Mouse (Mus musculus) olfactory bulb, adult 2 months (tissue): Measurements from ENCODE around the gene Brf1. TPM values are rescaled to one million over a fixed set of nuclear protein-coding genes. Genes with fewer than 3 reads are reported as not detected.

ENCODE experiments used
- H3K27ac ChIP-seq: fragments of 200-500 bp; 2 replicates; pipeline ENCODE4 v1.5.1; 2012; ENCODE audit warnings: low read depth, low read length; ENCODE audit not compliant: insufficient read depth
- H3K4me1 ChIP-seq: fragments of 200-500 bp; 2 replicates; pipeline ENCODE4 v1.6.1; 2012; ENCODE audit warnings: low read length; ENCODE audit not compliant: control insufficient read depth, insufficient read depth
- H3K4me3 ChIP-seq: fragments of 200-500 bp; 2 replicates; pipeline ENCODE4 v1.5.1; 2012; ENCODE audit warnings: mild to moderate bottlenecking, low read depth, low read length, moderate library complexity; ENCODE audit not compliant: insufficient read depth
- CTCF ChIP-seq: fragments of 200-500 bp; IDR thresholded peaks from 2 replicates; pipeline ENCODE4 v1.5.1; 2012; ENCODE audit warnings: low read depth, mild to moderate bottlenecking, low read length, moderate library complexity; ENCODE audit not compliant: insufficient read depth
- POLR2A ChIP-seq: fragments of 200-500 bp; IDR thresholded peaks from 2 replicates; pipeline ENCODE4 v1.6.1; 2012; ENCODE audit warnings: mild to moderate bottlenecking, low read depth, low read length, moderate library complexity; ENCODE audit not compliant: insufficient read depth
- WGBS: fragments of 180-500 bp; shearing (Covaris S2); methylation state at CpG from one replicate; pipeline ENCODE4 v1.1.7; 2018; 5-methylcytosine and 5-hydroxymethylcytosine counted together
- polyA plus RNA-seq: library from polyadenylated mRNA; stranded (reverse); fragments of >200 nt; gene quantifications from 2 replicates; pipeline ENCODE4 v1.2.4, GENCODE M21; 2012; ENCODE audit warnings: low replicate concordance; ENCODE audit not compliant: missing spikeins, insufficient read depth, insufficient read length

The Brf1 gene
- polyA plus RNA-seq, 1 experiment = not detected

DNA sequence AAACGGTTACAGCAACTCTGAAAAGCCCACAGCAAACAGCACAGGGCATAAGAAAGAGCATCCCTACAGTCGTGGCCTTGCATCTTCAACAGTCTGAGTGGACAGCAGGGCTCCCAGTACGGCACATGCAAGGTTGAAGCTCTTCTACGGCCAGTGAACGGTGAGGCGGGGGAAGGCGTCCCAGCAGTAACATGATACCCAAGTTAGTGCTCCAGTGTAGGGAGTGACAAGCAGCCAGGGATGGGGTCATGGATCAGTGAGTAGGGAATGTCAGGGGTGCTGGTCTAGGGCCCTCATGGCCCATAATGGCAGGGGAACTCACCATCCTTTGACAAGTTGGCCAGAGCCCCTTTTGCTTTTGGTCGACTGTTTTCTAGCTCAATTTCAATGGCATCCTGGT, 31.6 kb downstream of the Brf1 start:
- no peak overlapping the region for H3K27ac ChIP-seq
- TF ChIP-seq POLR2A (no peak), CTCF (no peak)
- H3K4me1 ChIP-seq = no peaks in the 10 kb centered on the region
- H3K4me3 ChIP-seq = no peak overlapping the region
- 83% methylated on average over 8 of the region's 8 CpGs for WGBS

DNA sequence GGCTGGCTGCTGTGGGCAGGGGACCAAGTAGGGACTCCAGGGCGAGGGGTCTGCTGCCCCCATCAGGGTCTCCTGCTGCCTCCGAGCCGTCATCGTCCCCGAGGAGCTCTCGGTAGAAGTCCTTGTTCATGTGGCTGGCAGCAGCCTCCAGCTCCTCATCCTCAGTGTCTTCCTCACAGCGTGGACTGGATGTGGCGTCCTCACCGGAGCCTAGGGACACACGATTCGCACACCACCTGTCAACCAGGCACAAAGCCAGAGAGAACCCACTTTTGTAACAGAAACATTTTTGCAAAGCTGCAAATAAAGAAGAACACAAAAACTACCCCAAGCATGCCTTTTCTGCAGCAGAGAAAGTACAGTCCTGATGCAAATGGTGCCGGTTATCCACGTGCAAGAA, 34.7 kb downstream of the Brf1 start:
- Histone ChIP-seq H3K4me3 (no peak overlapping the region), H3K4me1 (peaks cover 7% of the 10 kb centered on the region; the same call in 1 of the 2 replicates), H3K27ac (no peak overlapping the region)
- 89% methylated on average over 13 of the region's 13 CpGs for WGBS
- no peak for TF ChIP-seq CTCF
- TF ChIP-seq POLR2A = no peak

- Histone ChIP-seq H3K4me3 (no peak overlapping the region), H3K27ac (no peak overlapping the region), H3K4me1 (peaks cover 7% of the 10 kb centered on the region; the same call in 1 of the 2 replicates)
- 80% methylated on average over 5 of the region's 5 CpGs for WGBS
- TF ChIP-seq CTCF (no peak), POLR2A (no peak)
Measured at GRCm38 (mm10) chr12:112961872-112962271, 38.6 kb downstream of the Brf1 start.

DNA sequence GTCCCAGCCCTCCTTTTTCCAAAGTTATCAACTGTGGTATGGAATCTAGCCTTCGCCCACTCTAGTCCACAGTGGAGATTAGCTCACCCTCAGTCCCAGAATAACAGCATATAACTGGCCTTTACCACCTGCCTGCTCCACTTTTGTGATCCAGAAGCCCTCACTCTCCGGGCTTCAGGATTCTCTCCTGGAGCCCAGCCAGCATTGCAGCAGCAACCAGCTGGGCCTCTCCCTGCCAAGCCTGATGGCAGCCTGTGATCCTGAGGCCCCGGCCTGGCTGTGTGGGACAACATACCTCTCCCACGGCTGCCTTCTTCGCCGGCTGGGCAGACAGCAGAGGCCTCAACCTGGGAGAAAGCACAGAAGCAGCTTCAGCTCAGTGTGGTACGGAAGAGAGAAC, 39.1 kb downstream of the Brf1 start:
- TF ChIP-seq POLR2A = no peak
- TF ChIP-seq CTCF = no peak
- Histone ChIP-seq H3K4me3 (no peak overlapping the region), H3K4me1 (peaks cover 11% of the 10 kb centered on the region), H3K27ac (no peak overlapping the region)
- WGBS = 44% methylated on average over 7 of the region's 7 CpGs

GRCm38 (mm10) chr12:112959421-112959820, 41.1 kb downstream of the Brf1 start:
- Histone ChIP-seq H3K4me3 (no peak overlapping the region), H3K27ac (no peak overlapping the region), H3K4me1 (peaks cover 12% of the 10 kb centered on the region)
- no peak for TF ChIP-seq CTCF
- TF ChIP-seq POLR2A = no peak
- WGBS = 81% methylated on average over 8 of the region's 8 CpGs

- H3K4me1 ChIP-seq = peaks cover 12% of the 10 kb centered on the region
- TF ChIP-seq POLR2A = no peak
- TF ChIP-seq CTCF = no peak
- WGBS = 25% methylated on average over 4 of the region's 4 CpGs
- H3K4me3 ChIP-seq = no peak overlapping the region
- no peak overlapping the region for H3K27ac ChIP-seq
Measured at GRCm38 (mm10) chr12:112958303-112958702, 42.2 kb downstream of the Brf1 start.

DNA sequence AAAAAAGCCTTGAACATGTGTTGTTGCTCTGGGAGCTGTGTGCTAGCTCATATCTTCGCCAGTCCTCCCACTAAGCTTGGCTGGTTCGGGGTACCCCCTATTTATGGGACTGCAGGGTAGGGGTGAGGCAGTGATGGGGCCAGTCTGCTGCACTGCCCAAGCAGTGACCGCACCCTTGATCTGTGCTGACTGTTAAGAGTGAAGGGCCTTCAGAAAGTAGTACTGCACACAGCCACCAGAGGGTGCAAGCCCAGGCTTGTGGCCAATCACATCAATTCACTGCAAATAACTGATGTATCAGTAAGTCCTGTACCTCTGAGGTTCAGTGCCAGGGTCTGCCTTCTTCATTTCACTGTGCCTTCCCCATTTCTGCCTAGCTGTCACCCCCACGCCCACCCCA, 44.7 kb downstream of the Brf1 start:
- H3K4me3 ChIP-seq = no peak overlapping the region
- TF ChIP-seq POLR2A = no peak
- TF ChIP-seq CTCF = peak; percentile 64
- no peak overlapping the region for H3K27ac ChIP-seq
- H3K4me1 ChIP-seq = peaks cover 10% of the 10 kb centered on the region
- 26% methylated on average over 4 of the region's 4 CpGs for WGBS

DNA sequence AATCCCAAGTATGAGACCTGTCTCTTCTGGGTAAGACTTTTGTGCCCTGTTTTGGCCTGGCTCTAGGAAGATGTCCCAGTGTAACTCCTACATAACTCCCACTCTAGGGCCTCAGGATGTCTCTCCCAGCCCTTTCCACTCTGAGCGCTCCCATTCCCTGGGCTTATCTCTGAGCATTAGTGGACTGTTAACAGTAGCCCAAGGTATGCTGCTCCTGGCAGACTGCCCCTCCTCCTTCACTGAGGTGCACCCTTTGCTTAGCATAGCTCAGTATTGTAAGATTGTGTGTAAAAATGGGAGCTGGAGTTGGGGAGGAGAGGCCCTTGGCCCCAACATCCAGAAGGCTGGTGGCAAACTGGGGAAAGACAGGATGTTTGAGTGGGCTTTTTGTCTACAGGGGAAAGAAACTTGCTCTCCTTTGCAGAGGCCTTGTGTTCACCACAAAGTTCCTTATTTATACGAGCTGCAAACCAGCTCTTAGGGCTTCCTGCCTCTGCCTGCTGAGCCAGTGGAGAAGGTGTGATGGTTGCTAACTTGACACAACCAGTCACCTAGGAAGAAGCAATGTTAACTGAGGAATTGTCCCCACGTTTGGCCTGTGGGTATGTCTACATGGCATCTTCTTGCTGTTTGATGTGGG, 47.5 kb downstream of the Brf1 start:
- TF ChIP-seq CTCF = no peak
- TF ChIP-seq POLR2A = no peak
- Histone ChIP-seq H3K4me1 (peaks cover 19% of the 10 kb centered on the region), H3K27ac (no peak overlapping the region), H3K4me3 (no peak overlapping the region)
- 76% methylated on average over 3 of the region's 3 CpGs for WGBS

DNA sequence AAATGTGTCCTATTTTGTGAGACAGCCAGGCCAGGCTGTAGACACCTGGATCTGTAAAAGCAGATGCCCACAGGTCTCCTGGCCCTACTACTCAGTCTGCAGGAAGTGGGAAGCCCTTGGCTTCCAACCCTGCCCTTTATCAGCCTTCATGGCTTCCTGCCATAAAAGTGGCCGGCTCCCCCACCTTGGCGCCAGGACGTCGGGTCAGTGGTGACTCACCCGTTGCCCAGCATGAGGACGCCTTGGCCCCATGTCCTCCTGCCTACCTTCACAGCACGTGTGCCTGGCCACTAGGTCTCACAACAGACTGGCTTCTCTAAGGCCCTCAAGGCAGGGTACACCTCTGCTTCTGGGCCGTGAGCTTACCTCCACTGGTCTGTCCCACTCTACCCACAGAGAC, 48.1 kb downstream of the Brf1 start:
- TF ChIP-seq CTCF (no peak), POLR2A (no peak)
- H3K4me3 ChIP-seq = no peak overlapping the region
- H3K27ac ChIP-seq = no peak overlapping the region
- WGBS = 60% methylated on average over 8 of the region's 8 CpGs
- peaks cover 19% of the 10 kb centered on the region for H3K4me1 ChIP-seq
